Mouse (Mus musculus): ENCODE results near the gene Nudt4. TPM values are rescaled to one million over a fixed set of nuclear protein-coding genes. Genes with fewer than 3 reads are reported as not detected.

Nudt4 gene
- polyA plus RNA-seq (2014; fragmentation: Nextera tagmentation; extraction: Ambion mirVana), result 120 and 133 TPM in 2 replicates

GRCm38 (mm10) chr10:95563851-95564845 is at the start of gene Nudt4:
Gene Nudt4 (minus strand): TSS chr10:95564146.
- Histone ChIP-seq H3K9me3 (ENCODE audit: control insufficient read depth, low read length) (no peaks in the 10 kb centered on the region), H3K9ac (ENCODE audit: low read depth, low read length) (peak within 1 kb of the TSS; percentile 98), H3K4me3 (ENCODE audit: low read depth, low read length) (peak within 1 kb of the TSS; percentile 97), H3K4me2 (replicated peaks; ENCODE audit: low read depth, low read length) (peak within 1 kb of the TSS; percentile 71), H3K27me3 (ENCODE audit: control insufficient read depth, insufficient read depth, low read length) (no peaks in the 10 kb centered on the region), H3K27ac (ENCODE audit: low read depth, low read length) (peak within 1 kb of the TSS; percentile 93), H3K36me3 (ENCODE audit: control insufficient read depth, insufficient read depth, low read length) (no peaks in the 10 kb centered on the region), H3K4me1 (replicated peaks; ENCODE audit: control insufficient read depth, insufficient read depth, low read length) (no peaks in the 10 kb centered on the region; the same call in 1 of the 2 replicates)
- DNase-seq (ENCODE audit: low spot score) (peak; percentile 98), ATAC-seq (ENCODE audit: low FRiP score) (peak; percentile 93)
- 3% methylated on average over 43 of the region's 97 CpGs for WGBS

- DNase-seq (ENCODE audit: low spot score) (peak; percentile 34), ATAC-seq (ENCODE audit: low FRiP score) (no peak)
- H3K27me3 ChIP-seq (ENCODE audit: control insufficient read depth, insufficient read depth, low read length), result no peaks in the 10 kb centered on the region
- H3K9ac ChIP-seq (ENCODE audit: low read depth, low read length), result no peak overlapping the region
- no peaks in the 10 kb centered on the region for H3K36me3 ChIP-seq (ENCODE audit: control insufficient read depth, insufficient read depth, low read length)
- WGBS, result 31% methylated on average over 10 of the region's 10 CpGs
- H3K4me3 ChIP-seq (ENCODE audit: low read depth, low read length), result no peak overlapping the region
- peaks cover 3% of the 10 kb centered on the region; the same call in 1 of the 2 replicates for H3K4me1 ChIP-seq (replicated peaks; ENCODE audit: control insufficient read depth, insufficient read depth, low read length)
- H3K9me3 ChIP-seq (ENCODE audit: control insufficient read depth, low read length), result no peaks in the 10 kb centered on the region
- H3K4me2 ChIP-seq (replicated peaks; ENCODE audit: low read depth, low read length), result no peak overlapping the region
- H3K27ac ChIP-seq (ENCODE audit: low read depth, low read length), result no peak overlapping the region
Measured at GRCm38 (mm10) chr10:95611331-95611721, 47.4 kb upstream of the Nudt4 start.

- H3K27ac ChIP-seq (ENCODE audit: low read depth, low read length), result no peak overlapping the region
- no peak for ATAC-seq (ENCODE audit: low FRiP score)
- no peak overlapping the region for H3K4me3 ChIP-seq (ENCODE audit: low read depth, low read length)
- no peaks in the 10 kb centered on the region for H3K9me3 ChIP-seq (ENCODE audit: control insufficient read depth, low read length)
- WGBS, result 42% methylated on average over 16 of the region's 16 CpGs
- no peaks in the 10 kb centered on the region for H3K27me3 ChIP-seq (ENCODE audit: control insufficient read depth, insufficient read depth, low read length)
- no peak overlapping the region for H3K4me2 ChIP-seq (replicated peaks; ENCODE audit: low read depth, low read length)
- H3K9ac ChIP-seq (ENCODE audit: low read depth, low read length), result no peak overlapping the region
- no peaks in the 10 kb centered on the region for H3K36me3 ChIP-seq (ENCODE audit: control insufficient read depth, insufficient read depth, low read length)
- peaks cover 3% of the 10 kb centered on the region; the same call in 1 of the 2 replicates for H3K4me1 ChIP-seq (replicated peaks; ENCODE audit: control insufficient read depth, insufficient read depth, low read length)
- no peak for DNase-seq (ENCODE audit: low spot score)
Measured at GRCm38 (mm10) chr10:95610666-95611330, 46.9 kb upstream of the Nudt4 start.

- ATAC-seq (ENCODE audit: low FRiP score) (no peak), DNase-seq (ENCODE audit: low spot score) (no peak)
- Histone ChIP-seq H3K36me3 (ENCODE audit: control insufficient read depth, insufficient read depth, low read length) (no peaks in the 10 kb centered on the region), H3K4me3 (ENCODE audit: low read depth, low read length) (no peak overlapping the region), H3K9ac (ENCODE audit: low read depth, low read length) (no peak overlapping the region), H3K27ac (ENCODE audit: low read depth, low read length) (no peak overlapping the region), H3K9me3 (ENCODE audit: control insufficient read depth, low read length) (no peaks in the 10 kb centered on the region), H3K27me3 (ENCODE audit: control insufficient read depth, insufficient read depth, low read length) (no peaks in the 10 kb centered on the region), H3K4me1 (replicated peaks; ENCODE audit: control insufficient read depth, insufficient read depth, low read length) (no peaks in the 10 kb centered on the region), H3K4me2 (replicated peaks; ENCODE audit: low read depth, low read length) (no peak overlapping the region)
- 70% methylated on average over 22 of the region's 22 CpGs for WGBS
Measured at GRCm38 (mm10) chr10:95604979-95605613, 41.1 kb upstream of the Nudt4 start.

DNA sequence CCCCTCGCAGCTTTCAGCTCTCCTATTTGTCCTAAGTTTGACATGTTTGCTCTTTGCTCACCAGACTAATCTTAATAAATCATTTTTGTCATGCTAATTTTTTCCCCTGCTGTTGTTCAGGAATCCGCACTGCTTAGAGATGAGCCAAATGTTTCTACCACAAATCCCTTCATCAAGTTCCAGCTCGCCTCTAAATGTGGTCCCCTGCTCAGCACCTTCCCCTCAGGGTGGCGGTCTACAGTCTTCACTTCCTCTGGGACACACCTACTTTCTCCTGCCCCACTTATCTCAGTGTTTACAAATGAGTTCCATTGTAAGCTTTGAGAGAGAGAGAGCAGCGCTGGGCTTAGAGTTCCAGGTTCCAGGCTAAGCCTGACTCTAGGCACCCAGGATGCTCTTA is 36.6 kb upstream of the Nudt4 start:
- H3K9me3 ChIP-seq (ENCODE audit: control insufficient read depth, low read length), result no peaks in the 10 kb centered on the region
- no peak overlapping the region for H3K4me2 ChIP-seq (replicated peaks; ENCODE audit: low read depth, low read length)
- WGBS, result 62% methylated on average over 5 of the region's 5 CpGs
- no peak overlapping the region for H3K4me3 ChIP-seq (ENCODE audit: low read depth, low read length)
- no peaks in the 10 kb centered on the region for H3K36me3 ChIP-seq (ENCODE audit: control insufficient read depth, insufficient read depth, low read length)
- H3K27ac ChIP-seq (ENCODE audit: low read depth, low read length), result no peak overlapping the region
- H3K4me1 ChIP-seq (replicated peaks; ENCODE audit: control insufficient read depth, insufficient read depth, low read length), result no peaks in the 10 kb centered on the region
- no peak overlapping the region for H3K9ac ChIP-seq (ENCODE audit: low read depth, low read length)
- no peak for ATAC-seq (ENCODE audit: low FRiP score)
- no peak for DNase-seq (ENCODE audit: low spot score)
- no peaks in the 10 kb centered on the region for H3K27me3 ChIP-seq (ENCODE audit: control insufficient read depth, insufficient read depth, low read length)

- H3K36me3 ChIP-seq (ENCODE audit: control insufficient read depth, insufficient read depth, low read length), result no peaks in the 10 kb centered on the region
- ATAC-seq (ENCODE audit: low FRiP score), result no peak
- no peaks in the 10 kb centered on the region for H3K27me3 ChIP-seq (ENCODE audit: control insufficient read depth, insufficient read depth, low read length)
- H3K9ac ChIP-seq (ENCODE audit: low read depth, low read length), result no peak overlapping the region
- no peak overlapping the region for H3K4me2 ChIP-seq (replicated peaks; ENCODE audit: low read depth, low read length)
- no peak overlapping the region for H3K4me3 ChIP-seq (ENCODE audit: low read depth, low read length)
- DNase-seq (ENCODE audit: low spot score), result no peak
- no peaks in the 10 kb centered on the region for H3K9me3 ChIP-seq (ENCODE audit: control insufficient read depth, low read length)
- H3K4me1 ChIP-seq (replicated peaks; ENCODE audit: control insufficient read depth, insufficient read depth, low read length), result no peaks in the 10 kb centered on the region
- WGBS, result 85% methylated on average over 7 of the region's 7 CpGs
- no peak overlapping the region for H3K27ac ChIP-seq (ENCODE audit: low read depth, low read length)
Measured at GRCm38 (mm10) chr10:95599740-95600139, 35.8 kb upstream of the Nudt4 start.

- ATAC-seq (ENCODE audit: low FRiP score) (no peak), DNase-seq (ENCODE audit: low spot score) (no peak)
- Histone ChIP-seq H3K27ac (ENCODE audit: low read depth, low read length) (no peak overlapping the region), H3K36me3 (ENCODE audit: control insufficient read depth, insufficient read depth, low read length) (no peaks in the 10 kb centered on the region), H3K9ac (ENCODE audit: low read depth, low read length) (no peak overlapping the region), H3K27me3 (ENCODE audit: control insufficient read depth, insufficient read depth, low read length) (no peaks in the 10 kb centered on the region), H3K9me3 (ENCODE audit: control insufficient read depth, low read length) (no peaks in the 10 kb centered on the region), H3K4me3 (ENCODE audit: low read depth, low read length) (no peak overlapping the region), H3K4me2 (replicated peaks; ENCODE audit: low read depth, low read length) (no peak overlapping the region), H3K4me1 (replicated peaks; ENCODE audit: control insufficient read depth, insufficient read depth, low read length) (no peaks in the 10 kb centered on the region)
- 85% methylated on average over 15 of the region's 15 CpGs for WGBS
Measured at GRCm38 (mm10) chr10:95598056-95598587, 34.2 kb upstream of the Nudt4 start.

- WGBS, result 12% methylated on average over 8 of the region's 8 CpGs
- peak; percentile 61 for ATAC-seq (ENCODE audit: low FRiP score)
Measured at GRCm38 (mm10) chr10:95595852-95596639, 32.1 kb upstream of the Nudt4 start.

More at GRCm38 (mm10) chr10:95595852-95596639, 32.1 kb upstream of the Nudt4 start:
- peak; percentile 23 for DNase-seq (ENCODE audit: low spot score)
- Histone ChIP-seq H3K27ac (ENCODE audit: low read depth, low read length) (no peak overlapping the region), H3K4me1 (replicated peaks; ENCODE audit: control insufficient read depth, insufficient read depth, low read length) (no peaks in the 10 kb centered on the region), H3K36me3 (ENCODE audit: control insufficient read depth, insufficient read depth, low read length) (no peaks in the 10 kb centered on the region), H3K4me2 (replicated peaks; ENCODE audit: low read depth, low read length) (no peak overlapping the region), H3K9me3 (ENCODE audit: control insufficient read depth, low read length) (no peaks in the 10 kb centered on the region), H3K4me3 (ENCODE audit: low read depth, low read length) (no peak overlapping the region), H3K9ac (ENCODE audit: low read depth, low read length) (no peak overlapping the region), H3K27me3 (ENCODE audit: control insufficient read depth, insufficient read depth, low read length) (no peaks in the 10 kb centered on the region)

Data from hindbrain, embryonic 11.5 days (tissue).